Mouse (Mus musculus): ENCODE results near the gene Clps. TPM values are rescaled to one million over a fixed set of nuclear protein-coding genes. Genes with fewer than 3 reads are reported as not detected.
A peak's percentile ranks its signal among the peaks of the same experiment; 100 is the strongest.
"Not testable (repeated sequence)": the region's sequence is repeated elsewhere in the genome, so short reads cannot be mapped to it uniquely, and the experiment has no call there.

Gene Clps
- polyA plus RNA-seq, 1 experiment from 2014 or later = not detected

- peaks cover 10% of the 10 kb centered on the region for H3K4me1 ChIP-seq
- no peaks in the 10 kb centered on the region for H3K9me3 ChIP-seq
- no peaks in the 10 kb centered on the region for H3K36me3 ChIP-seq
- H3K9ac ChIP-seq = peak within 1 kb of the TSS; percentile 19
- no peak within 1 kb of the TSS for H3K27ac ChIP-seq
- H3K4me3 ChIP-seq = peak within 1 kb of the TSS; percentile 31
- 16% methylated on average over 50 of the region's 50 CpGs for WGBS
- H3K4me2 ChIP-seq (replicated peaks) = peak within 1 kb of the TSS; percentile 61
- no peaks in the 10 kb centered on the region; the same call in 1 of the 2 replicates for H3K27me3 ChIP-seq (replicated peaks)
- ATAC-seq (ENCODE audit: low FRiP score, low read depth) = peak; percentile 71
These were observed 14.9 kb upstream of the Clps start, which contains the start of gene Lhfpl5 for GRCm38 (mm10) chr17:28575244-28576125. Gene Lhfpl5, plus strand, starts transcription at chr17:28575641.

- H3K4me1 ChIP-seq = peaks cover 10% of the 10 kb centered on the region
- H3K4me3 ChIP-seq = no peak overlapping the region
- no peaks in the 10 kb centered on the region for H3K9me3 ChIP-seq
- no peaks in the 10 kb centered on the region for H3K36me3 ChIP-seq
- no peak for ATAC-seq (ENCODE audit: low FRiP score, low read depth)
- no peaks in the 10 kb centered on the region; the same call in 1 of the 2 replicates for H3K27me3 ChIP-seq (replicated peaks)
- WGBS = 88% methylated on average over 6 of the region's 6 CpGs
- no peak overlapping the region for H3K27ac ChIP-seq
- H3K4me2 ChIP-seq (replicated peaks) = no peak overlapping the region
- H3K9ac ChIP-seq = no peak overlapping the region
These were observed 12.4 kb upstream of the Clps start for GRCm38 (mm10) chr17:28572941-28573340.

- H3K9ac ChIP-seq = no peak overlapping the region
- no peak overlapping the region for H3K27ac ChIP-seq
- H3K27me3 ChIP-seq (replicated peaks) = no peaks in the 10 kb centered on the region; the same call in 1 of the 2 replicates
- H3K4me1 ChIP-seq = peaks cover 10% of the 10 kb centered on the region
- 85% methylated on average over 7 of the region's 7 CpGs for WGBS
- no peaks in the 10 kb centered on the region for H3K36me3 ChIP-seq
- no peak for ATAC-seq (ENCODE audit: low FRiP score, low read depth)
- H3K9me3 ChIP-seq = no peaks in the 10 kb centered on the region
- H3K4me3 ChIP-seq = no peak overlapping the region
- H3K4me2 ChIP-seq (replicated peaks) = no peak overlapping the region
These were observed 12.0 kb upstream of the Clps start for GRCm38 (mm10) chr17:28572521-28572920.

GRCm38 (mm10) chr17:28571868-28572267 lies 11.3 kb upstream of the Clps start:
- H3K9ac ChIP-seq = no peak overlapping the region
- no peak overlapping the region for H3K4me3 ChIP-seq
- H3K4me2 ChIP-seq (replicated peaks) = no peak overlapping the region
- 88% methylated on average over 3 of the region's 3 CpGs for WGBS
- no peak for ATAC-seq (ENCODE audit: low FRiP score, low read depth)
- H3K27me3 ChIP-seq (replicated peaks) = no peaks in the 10 kb centered on the region; the same call in 1 of the 2 replicates
- no peak overlapping the region for H3K27ac ChIP-seq
- peaks cover 10% of the 10 kb centered on the region for H3K4me1 ChIP-seq
- no peaks in the 10 kb centered on the region for H3K36me3 ChIP-seq
- no peaks in the 10 kb centered on the region for H3K9me3 ChIP-seq

- H3K27ac ChIP-seq = no peak overlapping the region
- H3K4me3 ChIP-seq = no peak overlapping the region
- no peak overlapping the region for H3K4me2 ChIP-seq (replicated peaks)
- H3K27me3 ChIP-seq (replicated peaks) = no peaks in the 10 kb centered on the region
- H3K4me1 ChIP-seq = no peaks in the 10 kb centered on the region
- ATAC-seq (ENCODE audit: low FRiP score, low read depth) = no peak
- 32% methylated on average over 3 of the region's 3 CpGs for whole genome bisulfite sequencing
- H3K9me3 ChIP-seq = no peaks in the 10 kb centered on the region
- no peak overlapping the region for H3K9ac ChIP-seq
- no peaks in the 10 kb centered on the region for H3K36me3 ChIP-seq
These were observed 7.0 kb upstream of the Clps start for GRCm38 (mm10) chr17:28567541-28567940.

GRCm38 (mm10) chr17:28565181-28565580 lies 4.6 kb upstream of the Clps start:
- no peaks in the 10 kb centered on the region for H3K4me1 ChIP-seq
- no peaks in the 10 kb centered on the region for H3K27me3 ChIP-seq (replicated peaks)
- no peak for ATAC-seq (ENCODE audit: low FRiP score, low read depth)
- H3K4me2 ChIP-seq (replicated peaks) = no peak overlapping the region
- H3K9ac ChIP-seq = no peak overlapping the region
- H3K9me3 ChIP-seq = no peaks in the 10 kb centered on the region
- no peaks in the 10 kb centered on the region for H3K36me3 ChIP-seq
- no peak overlapping the region for H3K27ac ChIP-seq
- H3K4me3 ChIP-seq = no peak overlapping the region

- Histone ChIP-seq H3K27ac (no peak overlapping the region), H3K4me2 (replicated peaks) (no peak overlapping the region), H3K36me3 (no peaks in the 10 kb centered on the region), H3K27me3 (replicated peaks) (no peaks in the 10 kb centered on the region), H3K4me1 (peaks cover 2% of the 10 kb centered on the region; the same call in 1 of the 2 replicates), H3K9me3 (no peaks in the 10 kb centered on the region), H3K4me3 (no peak overlapping the region), H3K9ac (no peak overlapping the region)
- ATAC-seq (ENCODE audit: low FRiP score, low read depth) = no peak
- WGBS = 63% methylated on average over 7 of the region's 7 CpGs
These were observed 1.0 kb upstream of the Clps start for GRCm38 (mm10) chr17:28561613-28562012.

- 79% methylated on average over 6 of the region's 6 CpGs for WGBS
- H3K9ac ChIP-seq = no peak overlapping the region
These were observed 2.8 kb downstream of the Clps start for GRCm38 (mm10) chr17:28557772-28558171.

GRCm38 (mm10) chr17:28556635-28557396 lies 3.8 kb downstream of the Clps start:
- Histone ChIP-seq H3K4me2 (replicated peaks) (no peak overlapping the region), H3K27me3 (replicated peaks) (no peaks in the 10 kb centered on the region), H3K9me3 (no peaks in the 10 kb centered on the region), H3K9ac (no peak overlapping the region), H3K4me1 (peaks cover 4% of the 10 kb centered on the region; the same call in 1 of the 2 replicates), H3K4me3 (no peak overlapping the region), H3K36me3 (no peaks in the 10 kb centered on the region), H3K27ac (no peak overlapping the region)
- ATAC-seq (ENCODE audit: low FRiP score, low read depth) = no peak
- WGBS = 58% methylated on average over 6 of the region's 6 CpGs

More at GRCm38 (mm10) chr17:28557772-28558171, 2.8 kb downstream of the Clps start:
- Histone ChIP-seq H3K4me2 (replicated peaks) (no peak overlapping the region), H3K27ac (no peak overlapping the region), H3K4me1 (peaks cover 4% of the 10 kb centered on the region; the same call in 1 of the 2 replicates), H3K4me3 (no peak overlapping the region), H3K27me3 (replicated peaks) (no peaks in the 10 kb centered on the region), H3K9me3 (no peaks in the 10 kb centered on the region), H3K36me3 (no peaks in the 10 kb centered on the region)
- no peak for ATAC-seq (ENCODE audit: low FRiP score, low read depth)

- not testable (repeated sequence) for H3K9me3 ChIP-seq; H3K36me3 ChIP-seq; H3K27ac ChIP-seq; H3K4me3 ChIP-seq; H3K4me2 ChIP-seq (replicated peaks); H3K9ac ChIP-seq; H3K4me1 ChIP-seq; ATAC-seq (ENCODE audit: low FRiP score, low read depth); H3K27me3 ChIP-seq (replicated peaks)
- 92% methylated on average over 4 of the region's 4 CpGs for WGBS
These were observed 6.5 kb downstream of the Clps start for GRCm38 (mm10) chr17:28554021-28554420.

GRCm38 (mm10) chr17:28553040-28553793 lies 7.3 kb downstream of the Clps start:
- Histone ChIP-seq H3K9ac (no peak overlapping the region), H3K4me3 (no peak overlapping the region), H3K4me1 (peaks cover 4% of the 10 kb centered on the region; the same call in 1 of the 2 replicates), H3K9me3 (no peaks in the 10 kb centered on the region), H3K27ac (no peak overlapping the region), H3K27me3 (replicated peaks) (no peaks in the 10 kb centered on the region), H3K36me3 (no peaks in the 10 kb centered on the region), H3K4me2 (replicated peaks) (no peak overlapping the region)
- ATAC-seq (ENCODE audit: low FRiP score, low read depth) = no peak
- 7% methylated on average over 14 of the region's 14 CpGs for WGBS

GRCm38 (mm10) chr17:28549111-28549510 lies 11.5 kb downstream of the Clps start, which contains the start of gene Clpsl2:
Gene Clpsl2, plus strand, starts transcription at chr17:28549411.
- Histone ChIP-seq H3K9ac (no peak within 1 kb of the TSS), H3K9me3 (no peaks in the 10 kb centered on the region), H3K4me1 (no peaks in the 10 kb centered on the region), H3K27ac (no peak within 1 kb of the TSS), H3K4me3 (no peak within 1 kb of the TSS), H3K36me3 (no peaks in the 10 kb centered on the region), H3K27me3 (replicated peaks) (no peaks in the 10 kb centered on the region), H3K4me2 (replicated peaks) (no peak within 1 kb of the TSS)
- ATAC-seq (ENCODE audit: low FRiP score, low read depth) = no peak
- WGBS = 81% methylated on average over 14 of the region's 14 CpGs
